Mouse (Mus musculus): Measurements from ENCODE around the gene Cdk5rap3. TPM values are rescaled to one million over a fixed set of nuclear protein-coding genes. Genes with fewer than 3 reads are reported as not detected.

Gene Cdk5rap3
- polyA plus RNA-seq, 1 experiment from 2014 or later = 90.1 TPM

DNA sequence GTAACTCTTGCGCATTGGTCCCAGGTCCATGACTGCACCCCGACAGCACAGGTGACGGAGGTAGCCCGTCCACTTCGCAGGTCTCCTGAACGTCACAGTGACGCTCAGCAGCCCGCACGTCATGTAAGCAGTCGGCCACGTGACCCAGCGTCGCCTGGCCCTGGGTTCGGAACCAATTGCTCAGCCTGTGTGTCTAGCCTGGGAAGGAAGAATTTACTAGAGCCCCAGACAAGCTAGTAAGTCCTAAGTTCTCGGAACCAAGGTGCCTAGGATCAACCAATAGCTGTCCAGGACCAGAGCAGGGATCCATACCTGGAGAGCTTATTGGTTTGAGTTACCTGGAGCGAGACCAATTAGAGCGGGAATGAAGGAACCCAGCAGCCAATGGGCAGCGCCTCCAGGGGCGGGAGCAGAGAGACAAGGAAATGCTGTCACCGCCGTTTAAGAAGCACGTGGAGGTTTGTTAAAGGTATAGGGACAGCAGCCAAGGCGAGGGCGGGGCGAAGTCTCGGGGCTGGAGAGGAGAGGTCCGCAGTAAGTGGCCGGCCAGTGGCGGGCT lies 27.5 kb upstream of the Cdk5rap3 start, which contains the start of gene Pnpo:
Gene Pnpo (minus strand): TSS at position 241 of the 559 bp plus-strand sequence.
- peak within 1 kb of the TSS; percentile 71 for H3K4me3 ChIP-seq
- H3K4me1 ChIP-seq = peaks cover 30% of the 10 kb centered on the region
- H3K9me3 ChIP-seq = no peaks in the 10 kb centered on the region
- H3K27me3 ChIP-seq (replicated peaks; ENCODE audit: low read depth, poor library complexity, severe bottlenecking) = peaks cover 6% of the 10 kb centered on the region
- DNase-seq (ENCODE audit: low spot score) = peak; percentile 93
- H3K36me3 ChIP-seq (replicated peaks) = peaks cover 5% of the 10 kb centered on the region
- WGBS = under 1% methylated on average over 29 of the region's 29 CpGs
- H3K27ac ChIP-seq (replicated peaks) = peak within 1 kb of the TSS; percentile 80

DNA sequence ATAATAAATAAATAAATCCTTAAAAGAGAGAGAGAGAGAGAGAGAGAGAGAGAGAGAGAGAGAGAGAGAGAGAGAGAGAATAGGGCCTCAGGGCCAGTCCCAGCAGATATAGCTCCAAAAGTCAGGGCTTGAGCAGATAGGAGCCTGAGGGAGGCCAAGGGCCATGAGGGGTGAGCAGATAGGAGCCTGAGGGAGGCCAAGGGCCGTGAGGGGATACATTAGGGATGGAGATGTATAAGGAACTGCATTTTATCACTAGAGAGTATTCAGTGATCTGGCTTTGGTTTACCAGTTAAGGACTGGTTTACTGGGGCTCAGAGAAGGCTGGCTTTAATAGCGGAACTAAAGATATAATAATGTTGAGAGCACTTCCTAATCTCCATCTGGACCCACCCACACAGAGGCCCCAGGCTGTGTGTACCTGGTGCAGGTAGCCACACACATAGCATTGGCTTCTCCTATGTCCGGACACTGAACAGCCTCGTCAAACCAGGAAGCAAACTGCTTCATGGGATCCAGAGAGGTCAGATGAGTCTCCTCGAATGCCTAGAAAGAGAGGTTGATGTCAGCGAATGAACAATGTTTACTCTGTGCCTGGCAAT lies 25.8 kb upstream of the Cdk5rap3 start:
- no peak for DNase-seq (ENCODE audit: low spot score)
- Histone ChIP-seq H3K9me3 (no peaks in the 10 kb centered on the region), H3K36me3 (replicated peaks) (no peaks in the 10 kb centered on the region), H3K27me3 (replicated peaks; ENCODE audit: low read depth, poor library complexity, severe bottlenecking) (peaks cover 6% of the 10 kb centered on the region), H3K4me3 (peak overlapping the region; percentile 71; the same call in 1 of the 2 replicates), H3K27ac (replicated peaks) (no peak overlapping the region), H3K4me1 (peaks cover 35% of the 10 kb centered on the region)
- 80% methylated on average over 6 of the region's 6 CpGs for WGBS

DNA sequence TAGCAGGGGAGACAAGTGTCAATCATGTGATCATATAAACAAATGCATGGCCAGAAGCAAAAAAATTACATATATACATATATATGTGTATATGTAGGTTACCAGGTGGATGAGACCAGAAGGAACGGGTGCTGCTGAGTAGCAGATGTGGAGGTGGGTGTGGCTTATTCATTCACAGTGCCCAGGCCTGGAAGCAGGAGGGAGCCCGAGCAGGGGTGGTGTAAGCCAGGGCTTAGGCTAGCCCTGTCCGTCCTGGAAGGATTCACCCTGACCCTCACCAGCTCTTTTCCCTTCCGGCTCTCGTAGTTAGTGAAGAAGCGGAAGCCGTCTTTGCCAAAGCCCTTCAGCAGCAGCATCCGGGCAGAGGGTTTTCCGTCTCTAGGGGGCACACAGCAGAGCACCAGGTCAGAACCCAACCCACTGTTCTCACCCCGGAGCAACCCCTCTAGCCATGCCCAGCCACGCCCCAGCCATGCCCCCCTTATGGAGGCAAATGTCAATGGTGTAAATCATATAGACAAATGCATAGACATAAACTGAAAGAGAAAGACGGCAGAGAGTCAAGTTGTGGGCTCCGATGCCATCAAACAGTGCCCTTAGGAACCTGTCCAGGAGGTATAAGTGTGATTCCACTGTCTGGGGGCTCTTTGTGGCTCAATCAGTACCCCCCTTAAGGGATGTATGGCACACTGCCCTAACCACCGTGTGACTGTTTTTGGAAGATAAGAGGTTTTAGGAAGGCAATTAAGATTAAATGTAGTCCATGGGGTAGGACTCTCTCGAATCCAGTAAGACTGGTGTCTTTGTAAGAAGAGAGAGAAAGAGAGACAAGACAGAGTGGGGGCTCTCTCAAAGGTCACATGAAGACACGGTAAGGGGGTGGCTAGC lies 24.5 kb upstream of the Cdk5rap3 start:
- Histone ChIP-seq H3K27me3 (replicated peaks; ENCODE audit: low read depth, poor library complexity, severe bottlenecking) (peaks cover 6% of the 10 kb centered on the region), H3K4me1 (peaks cover 26% of the 10 kb centered on the region), H3K36me3 (replicated peaks) (no peaks in the 10 kb centered on the region), H3K9me3 (no peaks in the 10 kb centered on the region), H3K27ac (replicated peaks) (no peak overlapping the region), H3K4me3 (0 out of 2 replicates have a peak overlapping the region, but pooled peaks have one; percentile 18)
- DNase-seq (ENCODE audit: low spot score) = no peak
- WGBS = 82% methylated on average over 16 of the region's 16 CpGs

DNA sequence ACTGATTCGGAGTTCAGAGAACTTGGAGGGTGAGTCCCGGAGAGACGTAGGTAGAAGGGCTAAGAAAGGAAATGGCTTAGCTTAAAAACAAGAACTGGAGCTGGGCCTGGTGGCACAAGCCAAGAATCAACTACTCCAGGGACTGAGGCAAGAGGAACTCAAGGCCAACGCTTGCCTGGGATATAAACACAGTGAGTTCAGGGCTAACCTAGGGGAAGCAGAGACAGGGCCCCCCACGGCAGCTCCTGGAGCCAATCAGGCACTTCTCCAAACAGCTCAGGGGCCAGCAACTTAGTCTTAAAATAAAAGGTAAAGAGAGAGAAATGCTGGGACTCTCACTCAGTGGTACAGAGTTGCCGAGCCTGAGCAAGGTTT lies 22.1 kb upstream of the Cdk5rap3 start:
- DNase-seq (ENCODE audit: low spot score) = no peak
- peaks cover 21% of the 10 kb centered on the region for H3K4me1 ChIP-seq
- WGBS = 90% methylated on average over 6 of the region's 6 CpGs

DNA sequence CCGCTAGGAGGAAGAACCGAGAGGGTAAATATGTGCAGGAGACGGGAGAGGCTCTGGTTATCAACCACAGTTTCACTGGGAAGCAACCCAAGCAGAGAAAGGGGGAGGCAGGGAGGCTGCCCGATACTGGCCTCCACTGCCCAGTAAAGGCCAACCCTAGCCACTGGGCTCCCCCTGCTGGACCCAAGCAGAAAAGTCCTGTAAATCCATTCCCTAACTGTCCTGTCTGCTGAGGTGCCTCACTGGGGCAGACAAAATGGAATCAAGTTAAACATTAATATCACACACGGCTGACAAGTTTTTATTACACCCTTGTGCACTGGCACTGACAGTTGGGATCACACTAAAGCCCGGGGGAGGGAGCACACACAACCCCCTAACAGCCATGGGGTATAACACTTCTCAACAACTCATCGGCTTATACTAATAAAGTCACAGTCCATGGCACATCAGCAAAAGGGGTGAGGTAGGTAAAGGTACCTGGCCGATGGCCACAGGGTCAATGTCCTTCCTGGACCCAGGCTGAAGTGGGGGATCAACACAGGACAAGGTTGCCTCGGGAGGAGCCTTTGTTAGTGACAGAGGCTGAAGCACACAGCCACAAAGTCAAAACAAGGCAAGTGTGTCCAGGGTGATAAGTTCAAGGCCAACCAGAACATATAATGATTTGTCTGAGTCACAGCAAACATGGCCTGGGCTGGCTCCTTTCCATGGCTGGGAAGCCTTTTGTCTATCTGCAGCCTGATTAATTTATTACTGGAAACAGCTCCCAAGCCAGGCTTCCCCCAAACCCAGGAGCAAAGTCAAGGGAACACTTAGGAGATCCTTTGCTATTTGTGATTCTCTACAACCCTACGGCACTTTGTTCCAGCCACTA lies 21.5 kb upstream of the Cdk5rap3 start:
- H3K4me1 ChIP-seq = peaks cover 19% of the 10 kb centered on the region
- H3K4me3 ChIP-seq = no peak overlapping the region
- 57% methylated on average over 10 of the region's 10 CpGs for WGBS
- H3K9me3 ChIP-seq = no peaks in the 10 kb centered on the region
- H3K27me3 ChIP-seq (replicated peaks; ENCODE audit: low read depth, poor library complexity, severe bottlenecking) = no peaks in the 10 kb centered on the region; the same call in 1 of the 2 replicates
- H3K27ac ChIP-seq (replicated peaks) = no peak overlapping the region; the same call in 1 of the 2 replicates
- no peaks in the 10 kb centered on the region for H3K36me3 ChIP-seq (replicated peaks)
- peak; percentile 69 for DNase-seq (ENCODE audit: low spot score)

More for the DNA sequence above, 22.1 kb upstream of the Cdk5rap3 start:
- Histone ChIP-seq H3K9me3 (no peaks in the 10 kb centered on the region), H3K27me3 (replicated peaks; ENCODE audit: low read depth, poor library complexity, severe bottlenecking) (no peaks in the 10 kb centered on the region; the same call in 1 of the 2 replicates), H3K4me3 (no peak overlapping the region), H3K27ac (replicated peaks) (no peak overlapping the region), H3K36me3 (replicated peaks) (no peaks in the 10 kb centered on the region)

DNA sequence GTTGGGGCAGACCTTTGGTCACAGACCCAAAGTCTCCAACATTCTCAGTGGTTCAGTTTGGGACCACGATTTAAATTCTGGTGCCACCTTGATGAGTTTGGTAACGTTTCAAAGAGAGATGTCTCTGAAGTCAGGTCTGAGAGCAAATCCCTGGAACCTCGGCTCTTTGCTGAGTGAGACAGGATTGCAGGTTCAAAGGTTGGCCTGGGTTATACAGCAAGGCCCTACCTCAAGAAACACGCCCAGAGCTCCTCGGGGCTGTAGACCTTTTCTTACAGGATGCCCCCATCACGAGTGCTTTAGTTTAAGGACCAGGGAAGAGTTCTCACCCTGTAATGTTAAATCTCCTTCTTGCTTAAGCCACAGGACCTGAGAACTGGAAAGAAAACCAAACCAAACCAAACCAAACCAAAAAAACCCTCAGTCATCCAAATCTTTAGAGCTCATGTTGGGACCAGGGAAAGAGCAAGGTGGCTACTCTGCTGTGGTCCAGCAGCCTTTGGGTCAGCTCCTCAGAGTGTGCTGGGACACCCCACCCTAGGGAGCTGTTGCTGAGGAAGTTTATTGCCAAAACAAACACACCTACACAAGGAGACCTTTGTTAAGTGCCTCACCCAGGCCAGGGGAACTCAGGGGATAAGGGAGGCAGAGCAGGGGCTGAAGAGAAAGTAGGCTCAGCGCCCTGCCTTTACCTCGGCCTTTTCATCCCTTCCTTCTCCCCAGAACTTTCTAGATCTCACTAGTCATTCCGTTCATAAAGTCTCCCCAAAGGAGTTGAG lies 19.8 kb upstream of the Cdk5rap3 start:
- H3K4me1 ChIP-seq = peaks cover 26% of the 10 kb centered on the region
- H3K27me3 ChIP-seq (replicated peaks; ENCODE audit: low read depth, poor library complexity, severe bottlenecking) = 0 out of 2 replicates have a peak, but pooled peaks cover 6% of the 10 kb centered on the region
- WGBS = 84% methylated on average over 9 of the region's 9 CpGs
- no peaks in the 10 kb centered on the region for H3K9me3 ChIP-seq
- no peak overlapping the region for H3K27ac ChIP-seq (replicated peaks)
- H3K4me3 ChIP-seq = no peak overlapping the region
- no peak for DNase-seq (ENCODE audit: low spot score)
- no peaks in the 10 kb centered on the region for H3K36me3 ChIP-seq (replicated peaks)

DNA sequence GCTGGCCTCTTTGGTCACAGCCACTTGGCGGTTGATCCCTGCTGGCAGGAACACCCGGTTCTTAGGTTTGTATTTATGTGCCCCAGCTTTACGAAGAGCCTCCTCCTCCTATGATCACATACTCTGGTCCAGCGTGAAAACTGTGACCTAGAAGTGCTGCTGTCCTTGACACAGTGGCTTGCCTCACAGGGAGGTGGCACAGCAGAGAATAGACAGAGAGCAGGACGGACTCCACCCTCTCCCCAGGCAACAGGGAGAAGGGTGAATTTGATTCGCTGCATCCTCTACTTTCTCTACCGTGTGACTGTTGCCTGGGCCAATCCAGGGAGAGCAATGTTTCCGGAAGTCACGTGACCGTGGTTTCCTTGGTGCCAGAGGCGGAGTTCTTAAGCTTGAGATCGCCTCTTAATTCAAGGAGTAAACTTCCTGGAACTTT lies 18.6 kb upstream of the Cdk5rap3 start:
- Histone ChIP-seq H3K9me3 (no peaks in the 10 kb centered on the region), H3K36me3 (replicated peaks) (no peaks in the 10 kb centered on the region), H3K27me3 (replicated peaks; ENCODE audit: low read depth, poor library complexity, severe bottlenecking) (peaks cover 13% of the 10 kb centered on the region), H3K27ac (replicated peaks) (peak overlapping the region; percentile 70), H3K4me3 (peak overlapping the region; percentile 37), H3K4me1 (peaks cover 27% of the 10 kb centered on the region)
- peak; percentile 63 for DNase-seq (ENCODE audit: low spot score)
- 25% methylated on average over 12 of the region's 12 CpGs for WGBS

DNA sequence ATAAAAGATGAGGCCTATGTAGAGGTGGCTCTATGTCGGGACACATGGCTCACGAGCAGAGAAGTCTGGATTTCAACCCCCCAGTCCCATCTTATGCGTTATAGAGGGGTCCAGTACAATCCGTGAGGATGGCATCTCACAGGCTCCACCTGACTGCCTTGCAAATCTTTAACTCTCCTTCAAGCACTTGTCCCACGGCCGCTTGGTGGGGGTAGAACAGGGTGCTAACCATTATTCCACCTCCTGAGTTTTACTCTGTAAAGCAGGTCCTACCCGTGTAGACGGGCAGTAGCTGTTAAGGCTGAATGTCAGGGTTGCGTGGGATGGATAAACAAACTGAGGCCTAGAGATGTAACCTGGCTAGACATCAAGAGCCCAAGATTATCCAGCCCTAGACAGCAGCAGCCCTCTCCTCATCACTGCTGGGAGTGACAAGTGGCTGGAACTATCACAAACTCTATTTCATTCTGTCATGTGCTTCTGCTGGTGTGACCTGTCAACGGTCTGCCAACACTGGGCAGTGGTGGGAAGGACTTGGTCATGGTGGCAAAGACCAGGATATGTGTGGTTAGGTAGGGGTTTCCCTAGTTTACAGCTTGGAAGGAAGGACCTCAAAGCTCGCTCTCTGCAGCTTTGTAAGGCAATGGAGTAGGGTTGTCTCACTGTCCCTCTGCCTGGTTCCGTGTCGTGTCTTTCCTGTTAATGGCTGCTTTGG lies 17.4 kb upstream of the Cdk5rap3 start:
- no peaks in the 10 kb centered on the region for H3K36me3 ChIP-seq (replicated peaks)
- no peaks in the 10 kb centered on the region for H3K9me3 ChIP-seq
- no peak overlapping the region for H3K4me3 ChIP-seq
- H3K27ac ChIP-seq (replicated peaks) = peak overlapping the region; percentile 10; the same call in 1 of the 2 replicates
- H3K27me3 ChIP-seq (replicated peaks; ENCODE audit: low read depth, poor library complexity, severe bottlenecking) = peaks cover 25% of the 10 kb centered on the region
- 89% methylated on average over 13 of the region's 13 CpGs for WGBS
- no peak for DNase-seq (ENCODE audit: low spot score)
- H3K4me1 ChIP-seq = peaks cover 40% of the 10 kb centered on the region

DNA sequence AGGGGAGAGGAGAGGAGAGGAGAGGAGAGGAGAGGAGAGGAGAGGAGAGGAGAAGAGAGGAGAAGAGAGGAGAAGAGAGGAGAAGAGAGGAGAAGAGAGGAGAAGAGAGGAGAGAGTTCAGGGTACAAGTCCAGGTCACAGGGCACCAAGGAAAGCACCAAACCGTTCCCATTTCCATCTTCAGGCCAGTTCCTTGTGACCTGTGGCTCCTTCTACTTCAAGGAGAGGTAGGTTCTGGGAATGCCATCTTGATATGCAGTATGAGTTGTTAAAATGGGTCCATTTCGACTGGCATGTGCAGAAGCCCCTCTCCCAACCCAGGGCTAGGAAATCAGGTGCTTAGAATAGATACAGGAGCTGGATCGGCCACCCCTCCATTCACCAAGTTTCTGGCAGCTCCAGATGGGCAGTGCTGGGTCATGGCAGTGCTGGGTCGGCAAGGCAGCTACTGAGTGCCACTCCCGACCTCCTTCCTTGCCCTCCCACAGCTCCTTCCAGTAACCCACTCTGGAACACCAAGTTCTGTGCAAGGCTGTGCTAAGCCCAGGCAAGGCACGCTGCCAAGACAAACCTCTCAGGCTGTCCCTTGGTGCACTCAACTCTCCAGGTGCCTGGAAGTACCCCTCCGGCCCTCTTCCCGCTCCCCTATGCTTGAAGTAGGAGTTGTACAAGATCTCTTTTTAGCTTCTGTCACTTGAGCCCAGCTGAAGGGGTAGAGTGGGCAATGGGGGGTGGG lies 15.2 kb upstream of the Cdk5rap3 start:
- peaks cover 40% of the 10 kb centered on the region for H3K27me3 ChIP-seq (replicated peaks; ENCODE audit: low read depth, poor library complexity, severe bottlenecking)
- WGBS = 63% methylated on average over 8 of the region's 8 CpGs
- H3K27ac ChIP-seq (replicated peaks) = no peak overlapping the region; the same call in 1 of the 2 replicates
- peaks cover 42% of the 10 kb centered on the region for H3K4me1 ChIP-seq
- H3K36me3 ChIP-seq (replicated peaks) = no peaks in the 10 kb centered on the region
- H3K4me3 ChIP-seq = no peak overlapping the region
- DNase-seq (ENCODE audit: low spot score) = no peak
- H3K9me3 ChIP-seq = no peaks in the 10 kb centered on the region

DNA sequence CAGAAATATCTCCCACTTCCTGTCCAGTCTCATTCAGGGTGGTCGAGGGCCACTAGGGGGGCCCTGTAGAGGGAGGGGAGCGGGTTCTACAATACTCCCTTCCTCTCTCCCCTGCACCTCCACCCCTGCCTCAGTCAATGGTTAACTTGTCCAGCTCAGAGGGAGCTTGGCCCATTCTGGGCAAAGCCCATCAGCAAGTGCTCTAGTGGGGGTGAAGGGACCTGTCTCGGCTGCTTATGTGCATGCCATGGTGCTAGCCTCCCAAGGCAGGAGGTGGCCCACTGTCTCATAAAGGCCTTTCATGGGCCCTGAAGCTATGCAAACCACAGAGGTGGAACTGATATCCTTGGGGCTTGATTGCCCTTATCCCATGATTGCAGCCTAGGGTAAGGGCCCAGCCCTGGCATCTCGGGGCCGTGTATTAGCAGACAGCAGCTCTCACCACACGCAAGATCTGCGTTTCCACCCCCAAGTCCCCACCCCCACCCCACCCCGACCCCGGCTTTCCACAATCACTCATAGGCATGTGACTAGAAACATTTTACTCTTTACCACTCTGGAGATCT lies 13.6 kb upstream of the Cdk5rap3 start:
- H3K27me3 ChIP-seq (replicated peaks; ENCODE audit: low read depth, poor library complexity, severe bottlenecking) = peaks cover 44% of the 10 kb centered on the region
- H3K36me3 ChIP-seq (replicated peaks) = no peaks in the 10 kb centered on the region
- H3K9me3 ChIP-seq = no peaks in the 10 kb centered on the region
- no peak overlapping the region for H3K4me3 ChIP-seq
- H3K4me1 ChIP-seq = peaks cover 35% of the 10 kb centered on the region
- no peak overlapping the region for H3K27ac ChIP-seq (replicated peaks)
- DNase-seq (ENCODE audit: low spot score) = no peak
- 68% methylated on average over 9 of the region's 9 CpGs for WGBS

Measured in embryonic facial prominence, embryonic 10.5 days (tissue).